Mouse (Mus musculus) MEL (cell line): ENCODE results near the gene Smg6.

Experiments used
- EP300 ChIP-seq, 2 experiments: IDR thresholded peaks; 2 replicates each; pipeline ENCODE4 v1.6.1; 2011; ENCODE audit warnings: improper control_type of control experiment in 2 of 2, low read length in 2 of 2, low read depth in 1 of 2, mild to moderate bottlenecking in 1 of 2
- NRF1 ChIP-seq: IDR thresholded peaks from 2 replicates; pipeline ENCODE4 v1.6.1; 2014; ENCODE audit warnings: low read depth, mild to moderate bottlenecking, inconsistent platforms, low read length, improper control_type of control experiment, moderate library complexity; ENCODE audit not compliant: poor library complexity, insufficient read depth, severe bottlenecking
- POLR2A ChIP-seq, 2 experiments: IDR thresholded peaks; 2 replicates each; pipeline ENCODE4 v1.6.1; 2011 to 2012; ENCODE audit warnings: low read length in 2 of 2, mild to moderate bottlenecking in 2 of 2, control low read depth in 1 of 2, improper control_type of control experiment in 1 of 2, low read depth in 1 of 2, moderate library complexity in 1 of 2; ENCODE audit not compliant: control insufficient read depth in 1 of 2, insufficient read depth in 1 of 2, poor library complexity in 1 of 2

DNA sequence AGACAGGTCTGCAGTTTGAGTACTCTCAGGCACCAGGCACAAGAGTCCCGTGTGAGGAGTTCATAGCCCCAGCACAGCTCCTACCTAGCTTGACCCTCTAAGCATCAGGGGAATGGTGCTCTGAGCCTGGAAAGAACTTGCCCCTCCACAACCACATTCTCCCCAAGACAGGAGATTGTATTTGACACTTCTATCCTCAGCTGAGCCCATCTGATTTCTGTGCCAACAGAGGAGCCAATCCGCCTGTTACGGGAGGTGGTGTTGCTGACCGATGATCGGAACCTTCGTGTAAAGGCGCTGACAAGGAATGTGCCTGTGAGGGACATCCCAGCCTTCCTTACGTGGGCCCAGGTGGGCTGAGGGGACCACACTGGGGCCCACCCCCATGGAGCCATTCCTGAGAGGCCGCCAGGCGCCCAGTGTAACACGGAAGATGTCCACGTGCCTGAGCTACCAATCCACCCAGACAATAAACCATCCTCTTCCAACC lies 237.0 kb downstream of the Smg6 start:
- no peak for TF ChIP-seq POLR2A (IDR thresholded peaks at IDR 0.05; ENCODE audit: control insufficient read depth in 1 of 2, insufficient read depth in 1 of 2, low read depth in 1 of 2, low read length in 2 of 2, poor library complexity in 1 of 2)
- TF ChIP-seq NRF1: no peak
- TF ChIP-seq EP300 (IDR thresholded peaks at IDR 0.05; ENCODE audit: low read depth in 1 of 2, low read length in 2 of 2): no peak
